ENCODE assay signal across 26 mouse cellular contexts in genomic region chr6:134113168-134113567, GRCm38 (mm10).
A peak's percentile ranks its signal among the peaks of the same experiment; 100 is the strongest.
DNase-seq lines count a peak whose midpoint lies in the region; ATAC-seq and TF ChIP-seq lines count a peak whose summit lies in the region.
"Had no signal": no experiment of that assay in that cellular context is flagged by ENCODE, and none has a peak within 500 bp of the region (broad histone marks: within the 10 kb centered on the region; RNA-seq: fewer than 3 reads in every experiment).

No protein-coding gene starts in this region.

- no peak overlapping the region for H3K4me3 ChIP-seq in lung, embryonic 15.5 days
- H3K4me3 ChIP-seq in bone marrow, adult 2 months (replicated peaks; ENCODE audit: control insufficient read depth, low read depth, low read length): no peak overlapping the region
- no peak overlapping the region for H3K4me3 ChIP-seq in intestine, embryonic 15.5 days (replicated peaks)
- H3K4me3 ChIP-seq in stomach, embryonic 16.5 days (replicated peaks; ENCODE audit: low read length): no peak overlapping the region
- no peak overlapping the region for H3K4me3 ChIP-seq in midbrain, embryonic 16.5 days (ENCODE audit: low read depth, low read length)
- H3K4me3 ChIP-seq: embryonic facial prominence, embryonic 15.5 days; forebrain, embryonic 12.5 days; heart, embryonic 13.5 days; limb, embryonic 13.5 days; midbrain, embryonic 13.5 days had no signal

- no peak for TF ChIP-seq POLR2A in bone marrow, adult 2 months (IDR thresholded peaks at IDR 0.05; ENCODE audit: borderline replicate concordance, control insufficient read depth, low read depth, low read length)

- 0 out of 2 replicates have a peak, but pooled peaks cover 4% of the 10 kb centered on the region for H3K36me3 ChIP-seq in lung, embryonic 15.5 days
- H3K36me3 ChIP-seq in intestine, embryonic 15.5 days: no peaks in the 10 kb centered on the region
- no peaks in the 10 kb centered on the region for H3K36me3 ChIP-seq in stomach, embryonic 16.5 days (ENCODE audit: control insufficient read depth, insufficient read depth, low read length)
- H3K36me3 ChIP-seq in midbrain, embryonic 16.5 days (ENCODE audit: control insufficient read depth, insufficient read depth, low read length): no peaks in the 10 kb centered on the region
- H3K36me3 ChIP-seq: embryonic facial prominence, embryonic 15.5 days had no signal

- TF ChIP-seq CTCF in bone marrow, adult 2 months (IDR thresholded peaks at IDR 0.05; ENCODE audit: control insufficient read depth, insufficient read depth, low read length): no peak

- WGBS in lung, embryonic 15.5 days: 40% methylated on average over 2 of the region's 2 CpGs
- WGBS in bone marrow, adult 2 months: 46% methylated on average over 2 of the region's 2 CpGs
- 48% methylated on average over 2 of the region's 2 CpGs for WGBS in intestine, embryonic 15.5 days
- WGBS in stomach, embryonic 16.5 days: 65% methylated on average over 2 of the region's 2 CpGs
- 83% methylated on average over 2 of the region's 2 CpGs for WGBS in midbrain, embryonic 16.5 days

- no peaks in the 10 kb centered on the region for H3K9me3 ChIP-seq in lung, embryonic 15.5 days
- H3K9me3 ChIP-seq in intestine, embryonic 15.5 days: no peaks in the 10 kb centered on the region
- H3K9me3 ChIP-seq in stomach, embryonic 16.5 days (replicated peaks; ENCODE audit: control insufficient read depth, low read length): no peaks in the 10 kb centered on the region
- no peaks in the 10 kb centered on the region for H3K9me3 ChIP-seq in midbrain, embryonic 16.5 days (replicated peaks; ENCODE audit: control insufficient read depth, low read length, poor library complexity, severe bottlenecking)
- H3K9me3 ChIP-seq: embryonic facial prominence, embryonic 15.5 days; forebrain, embryonic 12.5 days; heart, embryonic 13.5 days; limb, embryonic 13.5 days; midbrain, embryonic 13.5 days had no signal

- no peak overlapping the region for H3K4me2 ChIP-seq in lung, embryonic 15.5 days
- H3K4me2 ChIP-seq in intestine, embryonic 15.5 days (replicated peaks): no peak overlapping the region
- H3K4me2 ChIP-seq in stomach, embryonic 16.5 days (ENCODE audit: low read depth, low read length): no peak overlapping the region
- H3K4me2 ChIP-seq in midbrain, embryonic 16.5 days (ENCODE audit: low read length): no peak overlapping the region
- H3K4me2 ChIP-seq: embryonic facial prominence, embryonic 15.5 days; forebrain, embryonic 12.5 days; heart, embryonic 13.5 days; hindbrain, embryonic 14.5 days; limb, embryonic 13.5 days; liver, embryonic 11.5 days; midbrain, embryonic 13.5 days had no signal

- peaks cover 19% of the 10 kb centered on the region for H3K4me1 ChIP-seq in lung, embryonic 15.5 days
- H3K4me1 ChIP-seq in bone marrow, adult 2 months (ENCODE audit: control insufficient read depth, insufficient read depth, low read length): peaks cover 9% of the 10 kb centered on the region; the same call in 1 of the 2 replicates
- peaks cover 11% of the 10 kb centered on the region for H3K4me1 ChIP-seq in intestine, embryonic 15.5 days (replicated peaks)
- H3K4me1 ChIP-seq in stomach, embryonic 16.5 days (ENCODE audit: control insufficient read depth, insufficient read depth, low read length): 0 out of 2 replicates have a peak, but pooled peaks cover 15% of the 10 kb centered on the region
- H3K4me1 ChIP-seq in midbrain, embryonic 16.5 days (ENCODE audit: control insufficient read depth, insufficient read depth, low read length): no peaks in the 10 kb centered on the region
- H3K4me1 ChIP-seq: embryonic facial prominence, embryonic 15.5 days; forebrain, embryonic 12.5 days; midbrain, embryonic 13.5 days had no signal

- no peak for DNase-seq in lung, postnatal 10 days
- no peak for DNase-seq in kidney, postnatal 25 days
- DNase-seq: adrenal gland, postnatal 10 days; cerebellum, adult 11-12 months; cerebellum, adult 9-11 months; gastrocnemius, postnatal 10 days; heart, postnatal 10 days; kidney, adult 9 months; kidney, postnatal 10 days; retina, postnatal 1 day; right cerebral cortex, postnatal 25 days; thymus, postnatal 14 days had no signal

- no peaks in the 10 kb centered on the region for H3K27me3 ChIP-seq in lung, embryonic 15.5 days
- H3K27me3 ChIP-seq in intestine, embryonic 15.5 days (replicated peaks): no peaks in the 10 kb centered on the region
- H3K27me3 ChIP-seq in stomach, embryonic 16.5 days (ENCODE audit: control insufficient read depth, insufficient read depth, low read length): no peaks in the 10 kb centered on the region
- no peaks in the 10 kb centered on the region for H3K27me3 ChIP-seq in midbrain, embryonic 16.5 days (ENCODE audit: control insufficient read depth, insufficient read depth, low read depth, low read length)
- H3K27me3 ChIP-seq: embryonic facial prominence, embryonic 15.5 days; forebrain, embryonic 12.5 days; heart, embryonic 13.5 days; limb, embryonic 13.5 days; midbrain, embryonic 13.5 days; Patski had no signal

- no peak overlapping the region for H3K9ac ChIP-seq in lung, embryonic 15.5 days
- no peak overlapping the region for H3K9ac ChIP-seq in intestine, embryonic 15.5 days
- no peak overlapping the region for H3K9ac ChIP-seq in stomach, embryonic 16.5 days (ENCODE audit: low read length)
- no peak overlapping the region for H3K9ac ChIP-seq in midbrain, embryonic 16.5 days (ENCODE audit: low read depth, low read length)
- H3K9ac ChIP-seq: embryonic facial prominence, embryonic 15.5 days; forebrain, embryonic 12.5 days; heart, embryonic 13.5 days; hindbrain, embryonic 14.5 days; limb, embryonic 13.5 days; midbrain, embryonic 13.5 days had no signal

- ATAC-seq in lung, embryonic 15.5 days (ENCODE audit: borderline replicate concordance, extremely low read depth, low FRiP score, low TSS enrichment): peak; percentile 64; the same call in 1 of the 2 replicates
- peak; percentile 61 for ATAC-seq in intestine, embryonic 15.5 days
- ATAC-seq in stomach, embryonic 16.5 days (ENCODE audit: insufficient read depth, low FRiP score): peak; percentile 79
- no peak for ATAC-seq in midbrain, embryonic 16.5 days
- ATAC-seq: midbrain, embryonic 13.5 days; Patski had no signal

- peak overlapping the region; percentile 13; the same call in 1 of the 2 replicates for H3K27ac ChIP-seq in lung, embryonic 15.5 days
- peak overlapping the region; percentile 39; the same call in 1 of the 2 replicates for H3K27ac ChIP-seq in bone marrow, adult 2 months (ENCODE audit: control insufficient read depth, insufficient read depth, low read depth, low read length, poor library complexity)
- H3K27ac ChIP-seq in intestine, embryonic 15.5 days: peak overlapping the region; percentile 70
- H3K27ac ChIP-seq in stomach, embryonic 16.5 days (ENCODE audit: low read length): peak overlapping the region; percentile 83
- no peak overlapping the region for H3K27ac ChIP-seq in midbrain, embryonic 16.5 days (ENCODE audit: low read length)
- H3K27ac ChIP-seq: embryonic facial prominence, embryonic 15.5 days; forebrain, embryonic 12.5 days; heart, embryonic 13.5 days; hindbrain, embryonic 14.5 days; limb, embryonic 13.5 days; macrophage; midbrain, embryonic 13.5 days had no signal
